Mouse (Mus musculus) hindbrain, embryonic 11.5 days (tissue): ENCODE measurements at regions not wholly inside any gene's neighbourhood (a gene's known extent, or its start where the extent isn't known, plus 50 kb on each side); places are given as distances from the start of the nearest gene placed in this dataset.
A peak's percentile ranks its signal among the peaks of the same experiment; 100 is the strongest.

Source experiments
- ATAC-seq: fragments of 200-750 bp; cut with Nextera tagmentation; 2 replicates; pipeline ENCODE4 v1.8.0; 2017; ENCODE audit warnings: mild to moderate bottlenecking, moderate TSS enrichment, moderate library complexity; ENCODE audit not compliant: low FRiP score
- DNase-seq: peaks from one replicate; pipeline ENCODE4 v3.0.0-alpha.2; 2015; ENCODE audit warnings: low spot score
- H3K27ac ChIP-seq: fragments of 300-500 bp; sonication (generic); 2 replicates; pipeline ENCODE4 v1.5.1; 2014; ENCODE audit warnings: mild to moderate bottlenecking, low read depth, low read length
- H3K27me3 ChIP-seq: fragments of 300-500 bp; sonication (generic); 2 replicates; pipeline ENCODE4 v1.6.1; 2014; ENCODE audit warnings: mild to moderate bottlenecking, low read length, moderate library complexity, mixed read lengths; ENCODE audit not compliant: control insufficient read depth, insufficient read depth
- H3K36me3 ChIP-seq: fragments of 300-500 bp; sonication (generic); 2 replicates; pipeline ENCODE4 v1.6.1; 2014; ENCODE audit warnings: mild to moderate bottlenecking, low read length, moderate library complexity, mixed read lengths; ENCODE audit not compliant: control insufficient read depth, insufficient read depth
- H3K4me1 ChIP-seq: fragments of 300-500 bp; sonication (generic); replicated peaks from 2 replicates; pipeline ENCODE4 v1.6.1; 2014; ENCODE audit warnings: low read length, mixed read lengths; ENCODE audit not compliant: control insufficient read depth, insufficient read depth
- H3K4me2 ChIP-seq: fragments of 300-500 bp; sonication (generic); replicated peaks from 2 replicates; pipeline ENCODE4 v1.6.1; 2014; ENCODE audit warnings: mild to moderate bottlenecking, low read depth, low read length
- H3K4me3 ChIP-seq: fragments of 300-500 bp; sonication (generic); 2 replicates; pipeline ENCODE4 v1.5.1; 2014; ENCODE audit warnings: low read depth, low read length
- H3K9ac ChIP-seq: fragments of 300-500 bp; sonication (generic); 2 replicates; pipeline ENCODE4 v1.6.1; 2014; ENCODE audit warnings: low read depth, low read length
- H3K9me3 ChIP-seq: fragments of 300-500 bp; sonication (generic); 2 replicates; pipeline ENCODE4 v1.6.1; 2016; ENCODE audit warnings: low read length; ENCODE audit not compliant: control insufficient read depth
- WGBS: fragments of 180-500 bp; shearing (Covaris S2); extraction: QIAGEN DNeasy Blood & Tissue Kit; methylation state at CpG from one replicate; pipeline ENCODE4 v1.1.7; 2014; 5-methylcytosine and 5-hydroxymethylcytosine counted together

- DNase-seq (no peak), ATAC-seq (no peak)
- Histone ChIP-seq H3K9me3 (no peaks in the 10 kb centered on the region), H3K27me3 (no peaks in the 10 kb centered on the region), H3K9ac (no peak overlapping the region), H3K36me3 (no peaks in the 10 kb centered on the region), H3K4me1 (0 out of 2 replicates have a peak, but pooled peaks cover 4% of the 10 kb centered on the region), H3K4me2 (no peak overlapping the region), H3K27ac (no peak overlapping the region), H3K4me3 (no peak overlapping the region)
- 36% methylated on average over 15 of the region's 15 CpGs for WGBS
Measured at GRCm38 (mm10) chr3:34485345-34486223, 164.6 kb upstream of the Sox2 start.

GRCm38 (mm10) chr3:34483934-34484333 lies 166.3 kb upstream of the Sox2 start:
- Histone ChIP-seq H3K27me3 (no peaks in the 10 kb centered on the region), H3K9ac (no peak overlapping the region), H3K36me3 (no peaks in the 10 kb centered on the region), H3K4me1 (0 out of 2 replicates have a peak, but pooled peaks cover 4% of the 10 kb centered on the region), H3K4me3 (no peak overlapping the region), H3K4me2 (no peak overlapping the region), H3K9me3 (no peaks in the 10 kb centered on the region), H3K27ac (no peak overlapping the region)
- WGBS: 73% methylated on average over 3 of the region's 3 CpGs
- DNase-seq (no peak), ATAC-seq (no peak)

GRCm38 (mm10) chr3:34481821-34482713 lies 168.1 kb upstream of the Sox2 start:
- Histone ChIP-seq H3K4me1 (0 out of 2 replicates have a peak, but pooled peaks cover 4% of the 10 kb centered on the region), H3K27me3 (no peaks in the 10 kb centered on the region), H3K27ac (0 out of 2 replicates have a peak overlapping the region, but pooled peaks have one; percentile 12), H3K9ac (no peak overlapping the region), H3K4me3 (no peak overlapping the region), H3K4me2 (no peak overlapping the region; the same call in 1 of the 2 replicates), H3K36me3 (no peaks in the 10 kb centered on the region), H3K9me3 (no peaks in the 10 kb centered on the region)
- WGBS: 31% methylated on average over 16 of the region's 16 CpGs
- DNase-seq: peak; percentile 33
- ATAC-seq: peak; percentile 58; the same call in 1 of the 2 replicates

GRCm38 (mm10) chr3:34481314-34481713 lies 168.9 kb upstream of the Sox2 start:
- Histone ChIP-seq H3K9me3 (no peaks in the 10 kb centered on the region), H3K27me3 (no peaks in the 10 kb centered on the region), H3K36me3 (no peaks in the 10 kb centered on the region), H3K4me2 (no peak overlapping the region), H3K4me1 (0 out of 2 replicates have a peak, but pooled peaks cover under 1% of the 10 kb centered on the region), H3K4me3 (no peak overlapping the region), H3K9ac (no peak overlapping the region), H3K27ac (no peak overlapping the region)
- peak; percentile 34 for DNase-seq
- 0 out of 2 replicates have a peak, but pooled peaks have one; percentile 25 for ATAC-seq
- WGBS: 35% methylated on average over 3 of the region's 3 CpGs

GRCm38 (mm10) chr3:34474126-34474525 lies 176.1 kb upstream of the Sox2 start:
- Histone ChIP-seq H3K4me1 (no peaks in the 10 kb centered on the region), H3K9me3 (no peaks in the 10 kb centered on the region), H3K27me3 (no peaks in the 10 kb centered on the region), H3K9ac (no peak overlapping the region), H3K27ac (no peak overlapping the region), H3K36me3 (no peaks in the 10 kb centered on the region), H3K4me2 (no peak overlapping the region), H3K4me3 (no peak overlapping the region)
- DNase-seq (no peak), ATAC-seq (no peak)
- 40% methylated on average over 4 of the region's 4 CpGs for WGBS

- H3K9me3 ChIP-seq: no peaks in the 10 kb centered on the region
- H3K4me2 ChIP-seq: no peak overlapping the region
- H3K36me3 ChIP-seq: no peaks in the 10 kb centered on the region
- no peaks in the 10 kb centered on the region for H3K4me1 ChIP-seq
- no peak overlapping the region for H3K4me3 ChIP-seq
- 84% methylated on average over 5 of the region's 5 CpGs for WGBS
- no peak overlapping the region for H3K9ac ChIP-seq
- DNase-seq: no peak
- H3K27ac ChIP-seq: no peak overlapping the region
- no peaks in the 10 kb centered on the region for H3K27me3 ChIP-seq
- no peak for ATAC-seq
Measured at GRCm38 (mm10) chr3:34470721-34471120, 179.5 kb upstream of the Sox2 start.

- ATAC-seq (no peak), DNase-seq (no peak)
- H3K27ac ChIP-seq: no peak overlapping the region
- WGBS: 83% methylated on average over 2 of the region's 2 CpGs
- no peaks in the 10 kb centered on the region for H3K27me3 ChIP-seq
- no peaks in the 10 kb centered on the region for H3K4me1 ChIP-seq
- H3K36me3 ChIP-seq: no peaks in the 10 kb centered on the region
- no peak overlapping the region for H3K9ac ChIP-seq
- no peak overlapping the region for H3K4me3 ChIP-seq
- H3K9me3 ChIP-seq: no peaks in the 10 kb centered on the region
- no peak overlapping the region for H3K4me2 ChIP-seq
Measured at GRCm38 (mm10) chr3:34469946-34470345, 180.3 kb upstream of the Sox2 start.

- Histone ChIP-seq H3K4me1 (no peaks in the 10 kb centered on the region), H3K4me2 (no peak overlapping the region), H3K4me3 (no peak overlapping the region), H3K27ac (no peak overlapping the region), H3K36me3 (no peaks in the 10 kb centered on the region), H3K27me3 (no peaks in the 10 kb centered on the region), H3K9me3 (no peaks in the 10 kb centered on the region), H3K9ac (no peak overlapping the region)
- DNase-seq (no peak), ATAC-seq (no peak)
- WGBS: 89% methylated on average over 4 of the region's 4 CpGs
Measured at GRCm38 (mm10) chr3:34466312-34466711, 183.9 kb upstream of the Sox2 start.
